Mouse (Mus musculus) bone marrow macrophage, adult 2 months (primary cell): ENCODE measurements at regions not wholly inside any gene's neighbourhood (a gene's known extent, or its start where the extent isn't known, plus 50 kb on each side); places are given as distances from the start of the nearest gene placed in this dataset.

ENCODE experiments used
- H3K27ac ChIP-seq: 2 replicates; pipeline ENCODE4 v1.5.1; 2012; ENCODE audit warnings: low read depth, low read length; ENCODE audit not compliant: insufficient read depth
- H3K4me1 ChIP-seq: 2 replicates; pipeline ENCODE4 v1.6.1; 2012; ENCODE audit warnings: low read length; ENCODE audit not compliant: control insufficient read depth, insufficient read depth
- H3K4me3 ChIP-seq: 2 replicates; pipeline ENCODE4 v1.5.1; 2012; ENCODE audit warnings: mild to moderate bottlenecking, low read length, moderate library complexity; ENCODE audit not compliant: insufficient read depth
- CTCF ChIP-seq: IDR thresholded peaks from 2 replicates; pipeline ENCODE4 v1.5.1; 2012; ENCODE audit warnings: low read depth, mild to moderate bottlenecking, low read length, moderate library complexity
- POLR2A ChIP-seq: IDR thresholded peaks from 2 replicates; pipeline ENCODE4 v1.6.1; 2012; ENCODE audit warnings: mild to moderate bottlenecking, low read depth, low read length, borderline replicate concordance

DNA sequence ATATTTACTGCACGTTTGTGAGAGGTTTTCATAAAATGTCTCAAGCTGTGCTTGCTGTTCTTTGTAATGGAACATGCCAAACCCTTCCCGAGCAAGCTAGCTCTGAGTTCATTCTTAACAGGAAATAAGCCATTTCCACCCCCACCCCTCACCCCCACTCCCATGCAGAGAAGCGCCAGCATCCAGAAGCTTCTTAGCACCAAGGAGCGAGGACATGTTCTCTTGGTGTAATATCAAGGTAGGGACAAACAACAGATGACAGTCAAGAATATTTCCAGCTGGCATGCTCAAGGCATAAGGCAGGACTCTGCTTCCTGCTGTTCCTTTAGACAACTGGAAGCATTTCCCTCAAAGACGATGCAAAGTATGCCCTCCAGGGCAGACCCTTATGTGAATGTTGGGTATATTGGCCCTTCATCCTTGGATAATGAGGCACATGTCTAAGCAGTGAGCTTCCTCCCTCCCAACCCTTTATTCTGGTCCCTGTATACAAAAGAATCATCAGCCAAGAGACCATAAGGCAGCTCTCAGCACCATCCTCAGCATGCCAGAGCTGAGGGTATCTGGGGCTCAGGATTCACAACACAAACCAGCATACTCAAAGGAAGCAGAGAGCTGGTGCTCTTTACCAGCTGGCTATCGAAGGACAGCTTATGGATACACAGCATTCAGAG, 205.2 kb upstream of the Ppp2r2d start:
- no peaks in the 10 kb centered on the region for H3K4me1 ChIP-seq
- TF ChIP-seq POLR2A = no peak
- no peak for TF ChIP-seq CTCF

DNA sequence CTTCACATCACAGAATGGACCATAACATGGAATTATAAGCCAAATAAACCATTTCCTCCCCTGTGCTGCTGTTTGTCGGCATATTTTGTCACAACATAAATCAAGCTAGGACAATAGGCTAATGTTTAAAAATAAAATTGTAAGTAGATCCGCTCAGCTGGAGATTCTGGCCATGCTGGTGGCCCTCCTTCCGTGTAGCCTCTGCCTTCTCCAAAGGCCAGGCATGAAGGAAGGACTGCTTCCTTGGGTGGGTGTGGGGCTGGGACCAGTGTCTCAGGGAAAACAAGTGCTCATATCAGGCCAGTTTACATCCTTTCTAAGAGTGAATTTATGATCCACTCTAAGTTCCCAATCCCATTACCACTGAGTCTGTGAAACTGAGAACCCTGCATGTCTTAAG, 206.3 kb upstream of the Ppp2r2d start:
- Histone ChIP-seq H3K4me3 (no peak overlapping the region), H3K4me1 (no peaks in the 10 kb centered on the region), H3K27ac (no peak overlapping the region)
- no peak for TF ChIP-seq POLR2A
- no peak for TF ChIP-seq CTCF

More for the DNA sequence above, 205.2 kb upstream of the Ppp2r2d start:
- H3K27ac ChIP-seq = no peak overlapping the region
- no peak overlapping the region for H3K4me3 ChIP-seq

DNA sequence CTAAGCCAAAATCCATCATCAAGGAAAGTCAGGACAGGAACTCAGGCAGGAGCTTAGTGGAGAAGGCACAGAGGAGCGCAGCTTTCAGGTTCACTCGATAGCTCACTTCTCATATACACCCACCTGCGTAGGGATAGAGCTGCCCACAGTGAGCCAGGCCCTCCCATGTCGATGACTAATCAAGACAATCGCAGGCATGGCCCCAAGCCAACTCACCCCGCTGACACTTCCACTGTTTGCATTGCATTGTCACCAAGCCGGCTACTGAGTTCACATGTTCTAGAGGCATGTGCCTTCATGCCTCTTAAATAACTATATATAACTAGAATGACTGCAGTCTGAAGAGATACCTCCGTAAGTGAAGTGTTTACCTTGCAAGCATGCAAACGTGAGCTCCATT, 219.8 kb upstream of the Ppp2r2d start:
- Histone ChIP-seq H3K4me3 (no peak overlapping the region), H3K27ac (no peak overlapping the region), H3K4me1 (no peaks in the 10 kb centered on the region)
- TF ChIP-seq POLR2A (no peak), CTCF (no peak)

DNA sequence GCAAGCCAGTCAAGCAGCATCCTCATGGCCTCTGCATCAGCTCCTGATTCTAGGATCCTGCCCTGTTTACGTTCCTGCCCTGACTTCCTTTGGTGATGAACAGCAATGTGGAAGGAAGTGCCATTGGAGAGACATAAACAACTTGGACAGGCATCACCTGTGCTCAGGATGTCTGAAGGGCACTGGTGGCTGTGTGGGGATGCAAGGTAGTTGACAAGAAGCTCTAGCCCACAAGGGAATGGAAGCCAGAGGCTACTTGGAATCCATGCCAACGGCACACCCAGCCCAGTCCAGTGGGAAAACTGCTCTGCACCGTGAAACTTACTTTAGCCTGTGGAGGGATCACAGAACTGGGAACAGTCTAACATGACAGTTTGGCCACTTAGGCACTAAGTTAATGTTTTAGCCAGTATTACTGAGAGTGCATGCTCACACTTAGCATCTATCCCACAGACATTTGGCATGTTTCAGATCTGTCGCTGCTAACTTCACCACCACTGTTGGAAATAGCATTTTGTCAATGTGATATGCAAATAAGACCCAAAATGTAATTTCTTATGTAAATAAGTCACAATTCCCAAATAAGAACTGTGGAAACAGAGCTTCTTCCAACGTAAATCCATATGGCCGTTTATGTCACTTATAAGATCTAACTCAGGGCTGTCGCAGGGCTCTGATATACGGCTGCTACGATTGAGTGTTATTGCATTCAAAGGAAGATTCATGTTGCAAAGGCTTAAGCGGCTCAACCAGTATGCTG, 223.5 kb upstream of the Tcerg1l start:
- Histone ChIP-seq H3K4me1 (no peaks in the 10 kb centered on the region), H3K4me3 (no peak overlapping the region), H3K27ac (no peak overlapping the region)
- no peak for TF ChIP-seq POLR2A
- TF ChIP-seq CTCF = no peak

DNA sequence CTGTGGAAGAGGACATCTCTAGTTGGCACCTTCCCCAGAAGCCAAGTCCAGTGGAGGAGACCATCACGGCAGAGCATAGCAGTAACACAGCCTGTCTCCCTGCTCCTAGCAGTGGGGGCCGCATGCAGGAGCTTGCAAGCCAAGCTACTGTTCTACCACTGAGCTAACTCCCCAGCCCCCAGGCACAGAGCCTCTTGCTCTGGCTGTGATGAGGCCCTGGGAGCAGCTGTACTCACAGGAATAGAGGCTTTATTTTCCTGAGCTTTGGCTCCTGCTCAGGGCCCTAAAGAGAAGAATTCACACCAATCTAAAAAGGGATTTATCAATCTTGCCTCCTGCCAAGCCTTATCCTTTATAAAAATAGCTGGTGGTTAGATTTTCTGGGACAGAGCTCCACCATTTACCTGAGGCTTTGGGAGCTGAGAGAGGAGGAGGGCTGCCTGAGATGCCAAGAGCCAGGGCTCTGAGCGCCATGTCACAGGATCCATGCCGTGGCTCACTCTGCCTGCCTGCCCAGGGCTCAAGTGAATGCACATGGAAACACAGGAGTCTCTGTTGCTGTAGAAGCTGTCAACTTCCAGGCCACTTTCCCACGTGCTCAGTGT, 222.7 kb upstream of the Tcerg1l start:
- Histone ChIP-seq H3K4me3 (no peak overlapping the region), H3K27ac (no peak overlapping the region), H3K4me1 (no peaks in the 10 kb centered on the region)
- no peak for TF ChIP-seq CTCF
- TF ChIP-seq POLR2A = no peak

DNA sequence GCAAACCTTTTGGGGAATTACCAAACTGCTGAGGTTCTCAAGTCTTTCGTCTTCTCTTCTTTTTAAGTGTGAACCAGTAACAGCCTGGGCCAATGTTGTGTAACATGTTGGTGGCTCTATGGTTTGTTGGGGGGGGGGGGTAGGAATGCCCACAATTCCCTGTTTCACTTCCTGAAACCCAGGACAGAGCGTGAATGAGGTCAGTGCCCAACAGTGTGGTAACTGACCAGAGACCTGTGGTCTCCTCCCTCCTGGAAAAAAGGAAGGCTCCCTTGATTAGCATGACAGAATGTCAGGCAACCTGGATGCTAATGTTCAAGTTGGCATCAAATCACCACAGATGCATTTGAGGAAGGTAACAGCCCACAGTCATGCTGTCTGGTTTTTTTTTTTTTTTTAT, 218.9 kb upstream of the Tcerg1l start:
- Histone ChIP-seq H3K4me3 (no peak overlapping the region), H3K27ac (no peak overlapping the region), H3K4me1 (no peaks in the 10 kb centered on the region)
- TF ChIP-seq POLR2A (no peak), CTCF (no peak)

DNA sequence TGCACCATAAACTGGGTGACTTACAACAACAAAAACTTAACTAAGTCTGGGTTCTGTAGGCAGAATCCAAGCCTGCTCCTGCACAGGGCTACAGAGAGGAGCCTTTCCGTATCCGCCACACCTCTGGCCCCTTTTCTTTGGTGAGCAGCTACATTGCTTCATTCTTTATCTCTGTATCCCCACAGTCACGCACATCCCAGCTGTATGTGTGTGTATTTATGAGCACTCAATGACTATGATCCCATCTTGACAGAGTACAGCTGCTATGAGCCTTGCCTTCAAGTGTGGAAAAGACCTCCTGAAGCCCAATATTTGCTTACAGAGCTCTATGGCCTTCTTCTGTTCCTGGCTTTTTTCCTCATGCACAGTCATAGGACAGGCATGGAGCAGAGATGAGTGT, 212.1 kb upstream of the Tcerg1l start:
- no peaks in the 10 kb centered on the region for H3K4me1 ChIP-seq
- H3K27ac ChIP-seq = no peak overlapping the region
- no peak overlapping the region for H3K4me3 ChIP-seq
- TF ChIP-seq CTCF = no peak

DNA sequence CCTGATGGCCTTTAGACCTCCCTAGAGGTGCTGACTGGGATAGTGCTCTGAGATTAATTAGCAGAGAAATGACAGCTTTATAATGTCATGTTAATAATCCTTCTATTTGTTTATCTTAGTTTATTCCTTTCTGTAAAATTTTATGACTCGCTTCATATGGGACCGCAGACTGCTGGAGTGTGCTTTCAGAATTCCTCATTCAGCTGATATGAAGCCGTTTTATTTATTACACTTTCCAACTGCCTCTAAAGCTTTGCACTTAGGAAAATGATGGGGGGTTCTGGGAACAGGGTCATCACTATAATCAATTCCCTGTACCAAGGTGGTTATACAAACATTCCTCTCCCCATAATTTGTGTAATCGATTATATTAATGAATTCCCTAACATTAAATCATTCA, 211.6 kb upstream of the Tcerg1l start:
- no peak overlapping the region for H3K27ac ChIP-seq
- TF ChIP-seq CTCF = no peak
- no peak for TF ChIP-seq POLR2A
- H3K4me3 ChIP-seq = no peak overlapping the region
- no peaks in the 10 kb centered on the region for H3K4me1 ChIP-seq

DNA sequence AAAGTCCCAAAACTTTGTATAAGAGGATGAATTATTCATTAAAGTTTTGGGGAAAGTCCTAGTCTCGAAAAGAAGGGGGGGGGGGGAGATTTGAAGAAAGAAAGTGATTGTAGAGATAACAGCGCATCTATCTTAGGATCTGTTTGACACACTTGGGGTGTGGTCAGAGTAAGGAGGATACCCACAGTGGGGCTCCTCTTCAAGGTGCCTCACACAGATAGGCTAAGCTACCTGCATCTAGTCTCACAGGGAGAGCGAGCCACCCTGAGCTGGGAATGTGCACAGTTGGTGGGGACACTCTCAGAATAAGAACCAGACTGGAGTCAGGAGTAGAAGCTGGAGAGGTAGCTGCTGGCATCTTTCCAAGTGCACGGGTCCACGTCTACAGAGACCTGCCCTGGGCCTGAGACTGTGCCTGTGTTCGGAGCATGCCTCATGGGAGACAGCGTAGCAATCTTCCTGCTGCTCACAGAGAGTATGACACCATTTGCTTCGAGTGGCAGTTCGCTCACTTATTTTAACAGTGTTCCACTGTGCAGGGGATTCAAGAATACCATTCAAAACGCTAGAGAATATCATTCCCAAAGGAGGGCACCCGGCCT, 208.9 kb upstream of the Tcerg1l start:
- H3K4me3 ChIP-seq = no peak overlapping the region
- H3K27ac ChIP-seq = no peak overlapping the region
- TF ChIP-seq POLR2A (no peak), CTCF (no peak)
- H3K4me1 ChIP-seq = no peaks in the 10 kb centered on the region

DNA sequence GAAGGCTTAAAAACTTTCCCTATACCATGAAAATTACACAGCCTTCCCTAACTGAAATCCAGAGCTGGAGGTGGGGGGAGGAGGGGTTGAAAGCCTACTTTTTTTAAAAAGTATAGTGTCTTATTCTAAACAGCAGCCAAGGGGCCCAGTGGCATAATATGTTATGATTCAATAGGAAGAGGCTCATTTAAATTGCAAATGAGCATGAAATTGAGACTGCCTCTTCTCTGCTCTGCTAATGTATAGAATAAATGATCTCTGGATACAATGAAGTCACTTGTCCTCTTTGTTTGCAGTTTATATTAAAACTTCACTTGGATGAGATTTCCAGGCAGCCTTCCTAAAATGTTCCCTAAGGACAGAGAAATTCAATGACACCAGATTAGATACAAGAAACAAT, 208.4 kb upstream of the Tcerg1l start:
- Histone ChIP-seq H3K4me3 (no peak overlapping the region), H3K4me1 (no peaks in the 10 kb centered on the region), H3K27ac (no peak overlapping the region)
- no peak for TF ChIP-seq POLR2A
- no peak for TF ChIP-seq CTCF
